Mouse (Mus musculus) ES-E14 (cell line): ENCODE measurements around the gene Ppp2r1b. TPM values are rescaled to one million over a fixed set of nuclear protein-coding genes. Genes with fewer than 3 reads are reported as not detected.
A peak's percentile ranks its signal among the peaks of the same experiment; 100 is the strongest.

Experiments
- DNase-seq: peaks from one replicate; pipeline ENCODE4 v3.0.0-alpha.2; 2013; ENCODE audit warnings: low read depth, low spot score
- H3K27ac ChIP-seq: 2 replicates; pipeline ENCODE4 v1.5.1; 2012; ENCODE audit warnings: low read depth, mild to moderate bottlenecking, low read length, moderate library complexity, mixed read lengths; ENCODE audit not compliant: poor library complexity, insufficient read depth, severe bottlenecking
- H3K36me3 ChIP-seq: 2 replicates; pipeline ENCODE4 v1.6.1; 2012; ENCODE audit warnings: mild to moderate bottlenecking, low read length, moderate library complexity, mixed read lengths; ENCODE audit not compliant: control insufficient read depth, poor library complexity, insufficient read depth, severe bottlenecking
- H3K4me1 ChIP-seq, 2 experiments: fragments of 150-350 bp in 1 of 2; sonication (generic) in 1 of 2; 2 replicates each; pipeline ENCODE4 v1.6.1; 2012; ENCODE audit warnings: low read length in 2 of 2, mild to moderate bottlenecking in 1 of 2, mixed read lengths in 1 of 2; ENCODE audit not compliant: control insufficient read depth in 2 of 2, insufficient read depth in 2 of 2, poor library complexity in 1 of 2
- H3K4me3 ChIP-seq, 2 experiments: fragments of 150-350 bp in 1 of 2; sonication (generic) in 1 of 2; 2 replicates each; pipeline ENCODE4 v1.5.1; 2012; ENCODE audit warnings: low read length in 2 of 2, low read depth in 1 of 2, mild to moderate bottlenecking in 1 of 2, mixed read lengths in 1 of 2; ENCODE audit not compliant: insufficient read depth in 1 of 2, poor library complexity in 1 of 2, severe bottlenecking in 1 of 2
- H3K9ac ChIP-seq: 2 replicates; pipeline ENCODE4 v1.6.1; 2012; ENCODE audit warnings: low read depth, mild to moderate bottlenecking, low read length, mixed read lengths; ENCODE audit not compliant: poor library complexity, insufficient read depth, severe bottlenecking
- H3K9me3 ChIP-seq: fragments of 150-350 bp; sonication (generic); 2 replicates; pipeline ENCODE4 v1.6.1; 2012; ENCODE audit warnings: low read depth, mild to moderate bottlenecking, low read length; ENCODE audit not compliant: control insufficient read depth, insufficient read depth
- CHD2 ChIP-seq: IDR thresholded peaks from 2 replicates; pipeline ENCODE4 v1.6.1; 2014; ENCODE audit warnings: mild to moderate bottlenecking, low read depth, low read length, inconsistent platforms
- HCFC1 ChIP-seq: IDR thresholded peaks from 2 replicates; pipeline ENCODE4 v1.6.1; 2012; ENCODE audit warnings: low read length, inconsistent platforms, borderline replicate concordance; ENCODE audit not compliant: insufficient read depth
- MAFK ChIP-seq: IDR thresholded peaks from 2 replicates; pipeline ENCODE4 v1.6.1; 2014; ENCODE audit warnings: mild to moderate bottlenecking, low read depth, low read length, inconsistent platforms; ENCODE audit not compliant: insufficient read depth
- ZC3H11A ChIP-seq: IDR thresholded peaks from 2 replicates; pipeline ENCODE4 v1.6.1; 2012; ENCODE audit warnings: low read depth, mild to moderate bottlenecking, inconsistent platforms, low read length, borderline replicate concordance
- ZNF384 ChIP-seq: IDR thresholded peaks from 2 replicates; pipeline ENCODE4 v1.6.1; 2012; ENCODE audit warnings: low read depth, low read length, inconsistent platforms
- in situ Hi-C, 2 experiments: fragments of 600-800 bp; cut with MboI; formaldehyde crosslinking; loops; one replicate each; pipeline ENCODE4 v1.15.1; 2025; ENCODE audit warnings: low sequenced_read_pairs in 2 of 2, inconsistent platforms in 1 of 2; ENCODE audit not compliant: unreplicated experiment in 2 of 2
- total RNA-seq: library from RNA; depleted of rRNA; stranded (reverse); fragments of 300-350 nt; gene quantifications from 2 replicates; pipeline ENCODE4 v1.2.3, GENCODE M21; 2012

Gene Ppp2r1b
- total RNA-seq, 1 experiment: 41.6 TPM

GRCm38 (mm10) chr9:50854376-50854775 lies 9.3 kb downstream of the Ppp2r1b start:
- H3K36me3 ChIP-seq: no peaks in the 10 kb centered on the region; the same call in 1 of the 2 replicates
- H3K4me3 ChIP-seq: no peak overlapping the region
- DNase-seq: no peak
- H3K27ac ChIP-seq: no peak overlapping the region
- H3K9me3 ChIP-seq: no peaks in the 10 kb centered on the region
- TF ChIP-seq ZNF384: no peak
- TF ChIP-seq MAFK: no peak
- TF ChIP-seq ZC3H11A: no peak
- no peak for TF ChIP-seq HCFC1
- TF ChIP-seq CHD2: no peak
- H3K9ac ChIP-seq: no peak overlapping the region
- in situ Hi-C loops: loop anchor here in 1 of 2 experiments (10.0 kb wide), 1 partner anchor 290 kb away; no protein-coding TSS in a partner anchor
- peaks cover 0 to 3% of the 10 kb centered on the region in 2 experiments; a peak in 1 of 4 replicates for H3K4me1 ChIP-seq

GRCm38 (mm10) chr9:50855133-50855766 lies 10.1 kb downstream of the Ppp2r1b start:
- Histone ChIP-seq H3K36me3 (peaks cover 8% of the 10 kb centered on the region), H3K9me3 (no peaks in the 10 kb centered on the region), H3K9ac (no peak overlapping the region), H3K27ac (no peak overlapping the region), H3K4me3 (no peak overlapping the region), H3K4me1 (peaks cover 0 to 3% of the 10 kb centered on the region in 2 experiments; a peak in 1 of 4 replicates)
- in situ Hi-C loops: loop anchor here in 1 of 2 experiments (10.0 kb wide), 1 partner anchor 290 kb away; no protein-coding TSS in a partner anchor
- no peak for DNase-seq
- TF ChIP-seq ZC3H11A (no peak), ZNF384 (no peak), MAFK (no peak), HCFC1 (no peak), CHD2 (no peak)

GRCm38 (mm10) chr9:50855780-50856179 lies 10.7 kb downstream of the Ppp2r1b start:
- TF ChIP-seq CHD2 (no peak), ZC3H11A (no peak), MAFK (no peak), ZNF384 (no peak), HCFC1 (no peak)
- H3K27ac ChIP-seq: no peak overlapping the region
- peak overlapping the region in 1 of 2 experiments; percentile 93; a peak in 2 of 4 replicates for H3K4me3 ChIP-seq
- peaks cover 0 to 3% of the 10 kb centered on the region in 2 experiments; a peak in 1 of 4 replicates for H3K4me1 ChIP-seq
- in situ Hi-C loops: loop anchor here in 1 of 2 experiments (10.0 kb wide), 1 partner anchor 289 kb away; no protein-coding TSS in a partner anchor
- DNase-seq: no peak
- H3K9ac ChIP-seq: peak overlapping the region; percentile 60; the same call in 1 of the 2 replicates
- no peaks in the 10 kb centered on the region for H3K9me3 ChIP-seq
- peaks cover 10% of the 10 kb centered on the region for H3K36me3 ChIP-seq

GRCm38 (mm10) chr9:50856341-50857081 lies 11.4 kb downstream of the Ppp2r1b start:
- in situ Hi-C loops: loop anchor here in 1 of 2 experiments (10.0 kb wide), 1 partner anchor 288 kb away; no protein-coding TSS in a partner anchor
- Histone ChIP-seq H3K4me3 (peak overlapping the region; percentile 93 to 95), H3K36me3 (peaks cover 16% of the 10 kb centered on the region), H3K9me3 (no peaks in the 10 kb centered on the region), H3K4me1 (peaks cover 0 to 3% of the 10 kb centered on the region in 2 experiments; a peak in 1 of 4 replicates), H3K9ac (peak overlapping the region; percentile 95), H3K27ac (no peak overlapping the region; the same call in 1 of the 2 replicates)
- peak; percentile 76 for DNase-seq
- TF ChIP-seq HCFC1: no peak
- TF ChIP-seq CHD2: no peak
- TF ChIP-seq ZC3H11A: no peak
- TF ChIP-seq ZNF384: no peak
- TF ChIP-seq MAFK: no peak
